Mouse (Mus musculus): Measurements from ENCODE around the gene Vgf. TPM values are rescaled to one million over a fixed set of nuclear protein-coding genes. Genes with fewer than 3 reads are reported as not detected.

Gene Vgf
- total RNA-seq (2023), result not detected

GRCm38 (mm10) chr5:137026092-137026491, at the start of gene Vgf:
Vgf (plus strand) TSS chr5:137026392.

DNA sequence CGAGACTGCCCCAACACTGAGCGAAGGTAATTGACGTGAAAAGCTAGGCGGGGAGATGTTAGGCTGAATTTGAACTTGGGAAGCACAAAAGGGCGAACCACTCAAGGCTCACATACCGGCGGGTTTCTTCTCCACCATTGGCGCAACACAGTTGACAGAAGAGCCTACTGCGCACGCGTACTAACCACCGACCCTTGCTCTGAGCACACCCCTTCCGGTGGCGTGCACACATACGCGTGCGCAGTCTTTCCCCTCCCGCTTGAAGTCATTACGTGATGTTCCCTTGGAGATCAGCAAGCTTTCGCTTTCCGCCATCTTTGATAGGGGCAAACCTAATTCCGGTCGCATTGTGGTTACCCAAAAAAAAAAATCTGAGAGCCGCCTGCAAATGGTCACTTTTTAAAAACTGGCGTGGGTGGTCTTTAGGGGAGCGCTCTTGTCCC, 39.5 kb upstream of the Vgf start, which contains the start of gene Plod3:
Plod3 (plus strand) TSS at position 325 of the 443 bp plus-strand sequence.

DNA sequence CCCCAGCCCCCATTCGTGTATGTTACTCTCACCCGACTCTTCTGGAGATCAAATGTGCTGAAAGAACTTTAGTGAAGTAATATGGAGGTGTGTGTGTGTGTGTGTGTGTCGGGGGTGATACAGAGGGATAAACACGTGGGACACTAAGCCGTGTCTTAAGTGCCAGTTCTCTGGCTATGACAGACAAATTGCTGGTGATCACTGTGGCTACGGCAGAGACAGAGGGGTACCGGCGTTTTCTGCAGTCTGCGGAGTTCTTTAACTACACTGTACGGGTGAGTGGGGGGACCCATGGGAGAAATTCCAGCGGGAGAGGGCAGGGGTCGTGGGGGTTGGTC, 38.3 kb upstream of the Vgf start, which contains the start of gene Znhit1:
Znhit1 (minus strand) TSS at position 88 of the 338 bp plus-strand sequence.

GRCm38 (mm10) chr5:137045402-137046323, 19.5 kb downstream of the Vgf start, which contains the start of gene Ap1s1:
Ap1s1 (minus strand) TSS chr5:137046135.

DNA sequence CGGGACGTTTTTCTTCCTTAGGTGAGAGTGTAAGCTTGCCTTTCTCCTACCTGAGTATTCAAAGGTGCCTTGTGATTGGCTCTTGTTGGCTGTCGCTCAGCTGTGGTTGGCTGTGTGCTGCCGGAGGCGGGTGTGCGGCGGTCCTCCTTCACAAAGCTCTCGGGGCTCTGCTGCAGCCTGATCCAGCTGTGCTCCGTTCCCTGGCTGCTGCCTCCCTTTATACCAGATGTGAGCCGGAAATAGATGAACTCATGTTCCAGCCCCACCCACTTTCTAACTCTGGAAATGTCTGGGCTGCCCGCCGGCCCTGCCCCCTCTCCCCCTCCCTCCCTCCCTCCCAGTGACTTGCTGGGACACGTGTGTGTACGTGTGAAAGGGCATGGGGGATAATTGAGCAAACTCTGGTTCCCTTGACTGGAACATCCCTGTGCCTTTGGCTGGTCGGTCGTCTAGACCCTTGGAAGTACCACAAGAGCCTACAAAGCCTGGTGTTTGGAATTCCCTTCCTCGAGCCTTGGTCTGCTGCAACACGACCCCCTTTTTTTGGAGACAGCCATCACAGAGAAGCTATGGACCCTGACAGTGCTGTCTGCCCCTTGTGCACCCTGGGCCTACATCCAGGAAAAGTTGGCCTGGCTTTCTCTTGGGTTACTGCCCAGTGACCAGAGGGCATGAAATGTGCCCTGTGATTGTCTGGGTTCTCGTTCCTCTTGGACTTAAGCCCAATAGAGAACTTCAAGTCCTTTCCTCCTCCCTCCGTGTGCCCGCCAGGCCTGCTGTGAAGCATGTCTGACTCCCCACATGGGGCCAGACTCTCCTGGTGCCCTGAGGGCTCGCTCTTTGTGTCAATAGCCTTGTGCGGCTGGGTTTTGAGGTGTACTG, 46.1 kb downstream of the Vgf start, which contains the start of gene Serpine1:
Serpine1 (minus strand) TSS at position 190 of the 882 bp plus-strand sequence.

Other genes starting within 250 kb of the Vgf start
- not detected for gene Col26a1, start 143.2 kb upstream of the Vgf start, total RNA-seq (2023)
- 3.7 TPM for gene Ift22, start 118.2 kb upstream of the Vgf start, total RNA-seq (2023)
- gene Fis1, start 73.1 kb upstream of the Vgf start, total RNA-seq (2023), result 119 TPM
- gene Cldn15, start 59.8 kb upstream of the Vgf start, total RNA-seq (2023), result 0.28 TPM
- gene Plod3, start 39.4 kb upstream of the Vgf start, total RNA-seq (2023), result 13.6 TPM
- 22.6 TPM for gene Znhit1, start 38.4 kb upstream of the Vgf start, total RNA-seq (2023)
- 25.9 TPM for gene Ap1s1, start 19.7 kb downstream of the Vgf start, total RNA-seq (2023)
- gene Serpine1, start 45.9 kb downstream of the Vgf start, total RNA-seq (2023), result not detected
- 87.5 TPM for gene Trim56, start 89.8 kb downstream of the Vgf start, total RNA-seq (2023)
- not detected for gene Muc3, start 122.9 kb downstream of the Vgf start, total RNA-seq (2023)
- gene Muc3a, start 186.0 kb downstream of the Vgf start, total RNA-seq (2023), result 3.5 TPM

All from CD8-positive naive resting alpha-beta T cell, adult 57 days (primary cell).